Mouse (Mus musculus) forebrain, embryonic 12.5 days (tissue): Measurements from ENCODE around the gene Melk. TPM values are rescaled to one million over a fixed set of nuclear protein-coding genes. Genes with fewer than 3 reads are reported as not detected.

Source experiments
- ATAC-seq: fragments of 200-750 bp; cut with Nextera tagmentation; 2 replicates; pipeline ENCODE4 v1.8.0; 2017; ENCODE audit warnings: moderate TSS enrichment; ENCODE audit not compliant: low FRiP score
- H3K27ac ChIP-seq: fragments of 300-500 bp; sonication (generic); 2 replicates; pipeline ENCODE4 v1.5.1; 2016; ENCODE audit warnings: mild to moderate bottlenecking
- H3K27me3 ChIP-seq: fragments of 300-500 bp; sonication (generic); 2 replicates; pipeline ENCODE4 v1.6.1; 2016; ENCODE audit warnings: mild to moderate bottlenecking
- H3K36me3 ChIP-seq: fragments of 300-500 bp; sonication (generic); replicated peaks from 2 replicates; pipeline ENCODE4 v1.6.1; 2016; ENCODE audit warnings: mild to moderate bottlenecking
- H3K4me1 ChIP-seq: fragments of 300-500 bp; sonication (generic); 2 replicates; pipeline ENCODE4 v1.6.1; 2016
- H3K4me2 ChIP-seq: fragments of 300-500 bp; sonication (generic); 2 replicates; pipeline ENCODE4 v1.6.1; 2016; ENCODE audit warnings: mild to moderate bottlenecking, moderate library complexity
- H3K4me3 ChIP-seq: fragments of 300-500 bp; sonication (generic); replicated peaks from 2 replicates; pipeline ENCODE4 v1.5.1; 2016; ENCODE audit warnings: mild to moderate bottlenecking
- H3K9ac ChIP-seq: fragments of 300-500 bp; sonication (generic); 2 replicates; pipeline ENCODE4 v1.6.1; 2016; ENCODE audit warnings: mild to moderate bottlenecking
- H3K9me3 ChIP-seq: fragments of 300-500 bp; sonication (generic); 2 replicates; pipeline ENCODE4 v1.6.1; 2016
- WGBS: fragments of 180-500 bp; shearing (Covaris S2); methylation state at CpG from one replicate; pipeline ENCODE4 v1.1.7; 2016; 5-methylcytosine and 5-hydroxymethylcytosine counted together
- polyA plus RNA-seq: library from polyadenylated mRNA; unstranded; fragments of >200 nt; fragmentation: Nextera tagmentation; extraction: Ambion mirVana; gene quantifications from 2 replicates; pipeline ENCODE4 v1.2.1, GENCODE M21; 2016

Melk gene
- 57.8 and 57.9 TPM in 2 replicates for polyA plus RNA-seq

DNA sequence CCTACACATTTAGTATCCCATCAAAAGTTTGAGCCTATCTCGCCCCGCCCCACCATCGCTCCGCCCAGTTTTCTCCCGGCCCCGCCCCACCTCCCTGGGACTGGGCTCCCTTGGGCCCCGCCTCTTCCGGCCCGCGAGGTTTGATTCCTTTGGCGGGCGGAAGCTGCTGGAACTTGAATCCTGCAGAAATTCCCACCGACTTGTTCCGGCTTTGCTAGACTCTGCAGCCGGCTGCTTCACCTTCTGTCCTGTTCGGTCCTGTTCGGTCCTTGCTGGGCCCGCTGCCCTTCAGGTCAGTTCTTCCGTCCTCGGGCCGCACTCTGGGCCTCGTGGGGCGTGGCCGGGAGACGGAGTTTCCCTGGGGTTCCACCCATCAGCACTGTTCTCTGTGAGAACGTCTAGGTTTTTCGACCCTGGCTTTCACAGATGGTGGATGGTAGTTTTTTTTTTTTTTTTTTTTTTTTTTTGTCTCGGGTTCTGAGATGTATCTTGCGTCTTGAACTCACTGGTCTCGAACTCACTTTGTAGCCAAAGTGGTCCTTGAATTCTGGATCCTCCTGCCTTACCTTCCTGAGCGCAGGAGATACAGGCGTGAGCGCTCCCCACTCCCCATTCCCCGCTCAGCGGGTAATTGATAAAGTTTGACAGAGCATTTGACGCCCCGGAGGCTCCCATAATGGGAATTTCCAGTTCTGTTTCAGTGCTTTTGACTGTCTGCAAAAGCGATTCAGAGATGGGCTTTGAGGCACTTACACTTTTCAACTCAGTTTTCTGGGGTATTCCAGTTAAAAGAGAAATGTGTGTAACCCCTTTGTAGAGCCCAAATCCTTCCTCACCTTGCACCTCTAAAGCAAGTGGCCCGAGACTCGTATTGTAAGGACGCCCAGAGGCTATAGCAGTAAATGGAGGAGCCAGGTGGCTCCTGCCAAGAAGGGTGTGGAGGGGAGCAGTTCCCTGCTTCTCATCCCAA, at the start of gene Melk:
Gene Melk, plus strand, starts transcription at position 96 of the 970 bp plus-strand sequence.
- H3K9me3 ChIP-seq = no peaks in the 10 kb centered on the region

DNA sequence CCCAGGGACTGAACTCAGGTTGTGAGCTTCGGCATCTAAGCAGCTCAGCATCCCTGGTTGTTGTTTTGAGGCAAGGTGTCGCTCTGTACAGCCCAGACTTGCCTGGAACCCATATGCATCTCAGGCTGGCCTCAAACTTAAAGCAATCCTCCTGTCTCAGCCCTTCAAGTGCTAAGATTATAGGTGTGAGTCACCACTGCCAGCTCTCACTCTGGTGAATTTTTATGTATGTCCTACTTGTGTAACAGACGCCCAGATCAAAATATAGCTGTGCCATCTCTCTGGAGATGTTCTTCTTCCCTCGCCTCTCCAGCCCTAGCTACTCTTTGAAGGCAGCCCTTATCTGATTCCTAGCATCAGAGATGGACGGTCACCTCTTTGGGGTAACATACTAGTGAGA, 49.2 kb upstream of the Melk start:
- ATAC-seq = no peak
- peaks cover 52% of the 10 kb centered on the region for H3K4me1 ChIP-seq
- H3K36me3 ChIP-seq = no peaks in the 10 kb centered on the region
- H3K9ac ChIP-seq = no peak overlapping the region
- WGBS = 85% methylated on average over 5 of the region's 5 CpGs
- no peaks in the 10 kb centered on the region for H3K9me3 ChIP-seq
- no peak overlapping the region for H3K4me2 ChIP-seq
- no peaks in the 10 kb centered on the region for H3K27me3 ChIP-seq
- H3K27ac ChIP-seq = no peak overlapping the region
- no peak overlapping the region for H3K4me3 ChIP-seq

More for the DNA sequence above, at the start of gene Melk:
- peak within 1 kb of the TSS; percentile 78; the same call in 1 of the 2 replicates for H3K27ac ChIP-seq
- peak within 1 kb of the TSS; percentile 77 for H3K4me3 ChIP-seq
- peak within 1 kb of the TSS; percentile 84 for H3K4me2 ChIP-seq
- under 1% methylated on average over 41 of the region's 41 CpGs for WGBS
- H3K36me3 ChIP-seq = peaks cover 10% of the 10 kb centered on the region; the same call in 1 of the 2 replicates
- peak; percentile 89 for ATAC-seq
- H3K27me3 ChIP-seq = no peaks in the 10 kb centered on the region
- H3K9ac ChIP-seq = peak within 1 kb of the TSS; percentile 78
- peaks cover 24% of the 10 kb centered on the region for H3K4me1 ChIP-seq

DNA sequence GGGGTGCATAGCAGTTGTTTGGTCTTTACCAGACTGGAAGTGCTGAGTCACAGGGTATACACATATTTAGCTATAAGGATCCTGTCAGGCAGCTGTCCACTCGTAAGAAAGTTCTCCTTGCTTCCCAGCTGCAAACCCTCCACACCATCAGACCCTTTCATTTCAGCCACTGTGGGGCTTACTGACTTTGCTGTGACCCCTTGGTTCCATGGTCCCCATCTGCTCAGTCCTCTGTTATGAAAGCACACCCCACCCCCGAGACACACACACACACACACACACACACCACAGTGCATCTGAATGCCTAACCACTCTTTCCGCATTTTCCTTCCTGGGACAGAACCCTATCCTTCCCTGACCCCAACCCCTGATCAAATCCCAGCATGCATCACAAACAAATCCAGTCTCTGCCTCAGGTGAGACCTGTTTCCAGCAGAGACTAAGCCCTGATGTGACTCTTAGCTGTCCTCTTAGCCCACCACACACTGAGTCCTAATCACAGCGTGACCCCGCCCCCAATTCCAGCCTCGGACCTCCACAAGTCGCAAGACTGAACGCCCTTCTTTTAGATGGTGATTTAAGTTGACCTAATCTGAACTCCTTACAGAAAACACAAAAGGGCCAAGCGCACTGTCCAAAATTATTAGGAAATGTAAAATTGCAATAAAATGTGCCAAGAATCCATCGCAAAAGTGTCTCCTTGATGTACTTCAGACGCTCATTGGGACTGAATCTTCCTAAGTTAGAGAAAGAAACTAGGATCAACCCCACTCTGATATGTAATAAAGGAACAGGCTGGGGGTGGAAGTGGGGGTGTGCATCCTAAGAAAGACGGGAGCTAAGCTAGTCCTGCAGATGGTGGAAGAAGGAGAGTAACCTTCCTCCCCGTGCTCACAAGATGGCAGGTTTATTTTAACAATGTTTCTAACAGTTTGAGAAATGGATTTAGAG, 48.4 kb upstream of the Melk start:
- Histone ChIP-seq H3K27ac (no peak overlapping the region), H3K9ac (no peak overlapping the region), H3K27me3 (no peaks in the 10 kb centered on the region), H3K9me3 (no peaks in the 10 kb centered on the region), H3K4me1 (peaks cover 47% of the 10 kb centered on the region), H3K4me2 (peak overlapping the region; percentile 26; the same call in 1 of the 2 replicates), H3K4me3 (no peak overlapping the region), H3K36me3 (no peaks in the 10 kb centered on the region)
- WGBS = 9% methylated on average over 13 of the region's 13 CpGs
- ATAC-seq = no peak

DNA sequence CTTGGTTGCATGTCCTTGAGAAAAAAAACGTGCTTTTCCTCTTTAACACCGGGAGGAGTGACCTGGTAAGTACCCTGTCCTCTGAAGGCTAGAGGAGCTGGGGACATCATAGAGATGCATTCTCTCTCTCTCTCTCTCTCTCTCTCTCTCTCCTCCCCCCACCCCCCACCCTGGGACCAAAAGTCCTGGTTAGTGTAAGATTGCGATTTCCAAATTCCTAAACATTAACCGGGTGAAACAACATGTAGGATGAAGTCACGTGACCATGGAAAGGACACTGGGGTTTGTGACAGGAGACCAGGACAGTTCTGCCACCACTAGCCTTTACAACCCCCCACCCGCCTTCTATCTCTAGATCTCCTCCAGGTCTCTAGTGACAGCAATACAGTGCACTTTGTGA, 47.5 kb upstream of the Melk start:
- no peak overlapping the region for H3K4me2 ChIP-seq
- ATAC-seq = no peak
- H3K4me3 ChIP-seq = no peak overlapping the region

DNA sequence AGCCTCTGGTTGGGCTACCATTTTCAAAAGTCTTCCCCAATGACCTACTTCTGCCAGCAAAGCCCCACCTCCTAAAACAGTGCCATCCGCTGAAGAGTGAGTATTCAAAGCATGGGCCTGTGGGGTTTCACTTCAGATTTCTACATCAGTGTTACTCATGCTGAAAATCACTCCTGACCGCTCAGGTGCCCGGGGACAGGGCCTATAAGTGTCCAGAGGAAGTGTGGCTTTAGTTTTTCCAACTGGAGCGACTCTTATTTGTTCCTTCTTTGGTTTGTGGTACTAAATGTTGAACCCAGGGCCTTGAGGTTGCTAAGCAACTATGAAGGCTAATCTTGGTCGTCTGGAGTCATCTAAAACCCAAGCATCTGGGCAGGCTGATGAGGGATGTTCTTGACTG, 46.1 kb upstream of the Melk start:
- no peak for ATAC-seq
- 82% methylated on average over 5 of the region's 5 CpGs for WGBS
- no peak overlapping the region for H3K27ac ChIP-seq
- H3K4me2 ChIP-seq = no peak overlapping the region
- H3K4me3 ChIP-seq = no peak overlapping the region
- no peaks in the 10 kb centered on the region for H3K36me3 ChIP-seq
- H3K9ac ChIP-seq = no peak overlapping the region
- H3K9me3 ChIP-seq = no peaks in the 10 kb centered on the region
- no peaks in the 10 kb centered on the region for H3K27me3 ChIP-seq
- peaks cover 23% of the 10 kb centered on the region for H3K4me1 ChIP-seq

More for the DNA sequence above, 47.5 kb upstream of the Melk start:
- H3K27ac ChIP-seq = no peak overlapping the region
- H3K36me3 ChIP-seq = no peaks in the 10 kb centered on the region
- no peaks in the 10 kb centered on the region for H3K9me3 ChIP-seq
- 14% methylated on average over 6 of the region's 6 CpGs for WGBS
- H3K9ac ChIP-seq = no peak overlapping the region
- no peaks in the 10 kb centered on the region for H3K27me3 ChIP-seq
- peaks cover 37% of the 10 kb centered on the region for H3K4me1 ChIP-seq

DNA sequence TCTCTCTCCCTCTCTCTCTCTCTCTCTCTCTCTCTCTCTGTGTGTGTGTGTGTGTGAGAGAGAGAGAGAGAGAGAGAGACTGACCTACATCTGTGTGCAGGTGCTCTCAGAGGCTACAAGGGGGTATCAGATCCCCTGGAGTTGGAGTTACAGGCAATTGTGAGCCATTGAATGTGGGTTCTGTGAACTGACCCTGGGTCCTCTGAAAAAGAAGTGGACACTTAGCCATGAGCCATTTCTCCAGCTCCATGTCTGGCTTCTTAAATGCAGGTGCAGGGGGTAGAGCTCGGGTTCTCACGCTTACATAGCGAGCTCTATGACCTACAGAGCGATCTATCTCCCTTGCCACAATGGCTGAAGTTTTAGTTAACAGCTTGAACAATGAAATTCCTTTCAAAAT, 41.5 kb upstream of the Melk start:
- no peak for ATAC-seq
- H3K9me3 ChIP-seq = no peaks in the 10 kb centered on the region
- no peak overlapping the region for H3K27ac ChIP-seq
- H3K4me3 ChIP-seq = no peak overlapping the region
- H3K36me3 ChIP-seq = no peaks in the 10 kb centered on the region
- WGBS = 81% methylated on average over 4 of the region's 4 CpGs
- no peaks in the 10 kb centered on the region for H3K4me1 ChIP-seq
- H3K4me2 ChIP-seq = no peak overlapping the region
- no peaks in the 10 kb centered on the region for H3K27me3 ChIP-seq
- H3K9ac ChIP-seq = no peak overlapping the region

DNA sequence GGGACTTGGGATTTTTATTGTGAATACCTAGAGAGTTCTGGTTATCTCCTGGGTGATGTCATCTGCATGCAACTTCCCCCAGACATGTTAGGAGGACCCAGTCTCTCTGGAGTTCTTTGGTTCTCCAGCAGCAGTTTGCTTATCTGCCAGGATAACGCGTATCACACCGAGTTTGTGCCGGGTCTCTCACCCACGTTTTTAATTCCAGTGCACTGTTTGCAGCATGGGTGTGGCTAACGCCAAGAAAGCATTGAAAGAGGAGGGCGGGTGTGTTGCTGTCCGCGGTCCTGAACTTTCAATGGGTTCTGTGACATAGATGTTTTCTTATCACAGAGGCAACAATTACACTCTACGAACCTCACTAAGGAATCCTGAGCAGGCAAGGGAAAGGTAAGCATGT, 40.4 kb upstream of the Melk start:
- 3% methylated on average over 10 of the region's 10 CpGs for WGBS
- Histone ChIP-seq H3K27ac (no peak overlapping the region), H3K36me3 (no peaks in the 10 kb centered on the region), H3K4me3 (no peak overlapping the region), H3K9me3 (no peaks in the 10 kb centered on the region), H3K9ac (no peak overlapping the region), H3K27me3 (no peaks in the 10 kb centered on the region), H3K4me1 (no peaks in the 10 kb centered on the region), H3K4me2 (no peak overlapping the region)
- ATAC-seq = no peak

DNA sequence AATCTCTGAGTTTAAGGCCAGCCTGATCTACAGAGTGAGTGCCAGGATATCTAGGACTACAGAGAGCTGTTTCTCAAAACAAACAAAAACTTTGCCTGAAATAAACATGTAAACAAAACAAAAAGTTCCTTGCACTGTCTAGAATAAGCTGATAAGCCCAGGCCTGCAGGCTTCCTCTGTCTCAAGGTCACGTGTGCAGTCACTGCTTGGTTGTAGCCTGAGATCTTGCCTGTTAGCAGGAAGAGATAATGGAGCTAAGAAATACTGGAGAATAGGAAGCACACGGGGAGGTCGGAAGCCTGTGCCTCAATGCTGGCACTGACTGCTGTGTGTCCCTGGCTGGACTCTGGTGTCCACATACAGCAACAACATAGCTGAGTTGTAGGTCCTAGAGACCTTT, 35.2 kb upstream of the Melk start:
- H3K9me3 ChIP-seq = no peaks in the 10 kb centered on the region

DNA sequence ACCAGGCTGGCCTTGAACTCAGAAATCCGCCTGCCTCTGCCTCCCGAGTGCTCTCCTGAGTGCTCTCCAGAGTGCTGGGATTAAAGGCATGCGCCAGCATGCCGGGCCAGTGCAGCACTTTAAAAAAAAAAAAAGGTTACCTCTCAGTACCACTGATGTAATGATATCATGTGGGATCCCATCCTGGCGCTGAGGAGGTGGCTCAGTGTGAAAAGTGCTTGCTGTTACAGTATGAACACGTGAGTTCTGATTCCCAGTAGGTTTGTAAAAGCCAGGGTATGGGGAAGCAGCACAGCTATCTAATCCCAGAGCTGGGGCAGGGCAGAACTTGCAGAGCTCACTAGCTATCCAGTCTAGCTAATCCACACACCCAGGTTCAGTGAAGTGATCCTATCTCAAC, 33.2 kb upstream of the Melk start:
- no peaks in the 10 kb centered on the region for H3K9me3 ChIP-seq
- H3K4me3 ChIP-seq = no peak overlapping the region
- H3K4me1 ChIP-seq = no peaks in the 10 kb centered on the region
- H3K27ac ChIP-seq = no peak overlapping the region
- H3K27me3 ChIP-seq = no peaks in the 10 kb centered on the region
- WGBS = 91% methylated on average over 6 of the region's 6 CpGs
- H3K4me2 ChIP-seq = no peak overlapping the region
- no peaks in the 10 kb centered on the region for H3K36me3 ChIP-seq
- H3K9ac ChIP-seq = no peak overlapping the region
- no peak for ATAC-seq

More for the DNA sequence above, 35.2 kb upstream of the Melk start:
- Histone ChIP-seq H3K36me3 (no peaks in the 10 kb centered on the region), H3K4me2 (no peak overlapping the region), H3K27ac (no peak overlapping the region), H3K4me3 (no peak overlapping the region), H3K27me3 (no peaks in the 10 kb centered on the region), H3K9ac (no peak overlapping the region), H3K4me1 (no peaks in the 10 kb centered on the region)
- no peak for ATAC-seq
- 93% methylated on average over 3 of the region's 3 CpGs for WGBS

GRCm38 (mm10) chr4:44269376-44269817, 31.3 kb upstream of the Melk start:
- H3K27me3 ChIP-seq = no peaks in the 10 kb centered on the region
- H3K4me2 ChIP-seq = no peak overlapping the region
- H3K9ac ChIP-seq = no peak overlapping the region
- H3K36me3 ChIP-seq = no peaks in the 10 kb centered on the region
- H3K4me3 ChIP-seq = no peak overlapping the region
- no peak for ATAC-seq
- no peaks in the 10 kb centered on the region for H3K9me3 ChIP-seq
- H3K27ac ChIP-seq = no peak overlapping the region
- 95% methylated on average over 14 of the region's 14 CpGs for WGBS
- no peaks in the 10 kb centered on the region for H3K4me1 ChIP-seq

DNA sequence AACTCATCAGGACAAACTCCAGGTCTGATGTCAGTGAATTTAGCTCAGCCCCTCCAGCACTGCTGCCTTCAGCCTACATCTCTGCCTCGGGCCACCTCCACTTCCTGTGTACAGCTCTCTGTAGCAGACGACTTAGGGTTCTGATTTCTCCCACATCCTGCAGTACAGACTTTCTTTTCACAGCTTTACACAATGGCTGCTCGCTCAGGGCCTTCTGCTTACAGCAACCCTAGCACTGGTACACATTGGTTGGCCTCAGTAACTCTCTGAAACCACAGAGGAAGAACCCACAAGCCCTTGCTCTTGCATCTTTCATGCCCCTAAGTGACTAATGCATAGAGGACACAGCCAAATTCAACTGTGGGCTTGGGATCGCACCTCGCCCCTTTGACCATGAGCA, 29.5 kb upstream of the Melk start:
- H3K4me2 ChIP-seq = no peak overlapping the region
- no peaks in the 10 kb centered on the region for H3K27me3 ChIP-seq
- 78% methylated on average over 5 of the region's 5 CpGs for WGBS
- ATAC-seq = no peak
- no peaks in the 10 kb centered on the region for H3K36me3 ChIP-seq
- H3K9ac ChIP-seq = no peak overlapping the region
- H3K27ac ChIP-seq = no peak overlapping the region
- H3K4me1 ChIP-seq = no peaks in the 10 kb centered on the region
- H3K9me3 ChIP-seq = no peaks in the 10 kb centered on the region
- no peak overlapping the region for H3K4me3 ChIP-seq

DNA sequence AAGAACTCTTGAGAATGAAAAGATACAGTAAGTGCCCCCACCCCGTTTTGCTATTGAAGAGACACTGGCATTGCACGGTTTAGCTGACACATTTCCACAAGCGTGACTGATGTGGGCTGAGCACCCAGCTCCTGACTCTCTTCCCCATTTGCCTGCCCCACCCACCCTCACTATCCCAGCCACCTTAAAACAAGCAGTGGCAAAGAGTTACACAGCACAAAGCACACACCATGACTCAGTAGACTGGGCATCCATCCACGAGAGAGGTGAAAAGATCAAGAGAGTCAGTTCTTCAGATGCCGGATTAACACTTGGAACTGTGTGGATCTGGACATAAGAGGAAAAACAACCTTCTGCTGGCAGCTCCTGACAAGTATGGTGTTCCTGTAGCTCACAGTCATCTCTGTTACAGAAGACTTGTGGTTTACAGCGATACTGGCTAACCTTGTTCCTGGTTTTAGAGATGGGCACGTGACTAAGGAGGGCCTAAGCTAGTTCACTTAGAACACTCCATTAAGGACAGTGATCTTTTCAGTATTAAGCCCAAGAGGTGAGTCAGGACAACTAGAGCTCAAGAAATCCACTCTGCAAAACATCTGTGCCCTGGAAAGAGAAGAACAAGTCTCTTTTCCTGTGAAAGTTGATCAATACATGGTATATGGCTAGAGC, 18.9 kb upstream of the Melk start:
- ATAC-seq = no peak
- no peaks in the 10 kb centered on the region for H3K27me3 ChIP-seq
- no peak overlapping the region for H3K4me2 ChIP-seq
- no peaks in the 10 kb centered on the region for H3K9me3 ChIP-seq
- H3K36me3 ChIP-seq = no peaks in the 10 kb centered on the region
- no peak overlapping the region for H3K27ac ChIP-seq
- WGBS = 83% methylated on average over 7 of the region's 7 CpGs
- H3K4me3 ChIP-seq = no peak overlapping the region
- no peaks in the 10 kb centered on the region for H3K4me1 ChIP-seq
- H3K9ac ChIP-seq = no peak overlapping the region
